Mouse (Mus musculus): Measurements from ENCODE around the gene Gm4881. TPM values are rescaled to one million over a fixed set of nuclear protein-coding genes. Genes with fewer than 3 reads are reported as not detected.

Gm4881 gene
- polyA plus RNA-seq, 1 experiment from 2014 or later: 2.2 TPM

GRCm38 (mm10) chr7:24967966-24968365 lies 23.7 kb upstream of the Gm4881 start:
- Histone ChIP-seq H3K9ac (ENCODE audit: low read length) (no peak overlapping the region), H3K9me3 (ENCODE audit: control insufficient read depth, low read length) (no peaks in the 10 kb centered on the region), H3K4me2 (no peak overlapping the region), H3K36me3 (ENCODE audit: control insufficient read depth, insufficient read depth, low read length) (no peaks in the 10 kb centered on the region; the same call in 1 of the 2 replicates), H3K27ac (ENCODE audit: low read depth, low read length) (no peak overlapping the region), H3K27me3 (ENCODE audit: control insufficient read depth, insufficient read depth, low read length) (no peaks in the 10 kb centered on the region), H3K4me1 (ENCODE audit: control insufficient read depth, insufficient read depth, low read length) (peaks cover 5% of the 10 kb centered on the region; the same call in 1 of the 2 replicates), H3K4me3 (ENCODE audit: low read depth, low read length) (no peak overlapping the region)
- DNase-seq (ENCODE audit: low spot score, missing footprints) (no peak), ATAC-seq (ENCODE audit: low FRiP score) (no peak)
- 86% methylated on average over 8 of the region's 8 CpGs for WGBS

DNA sequence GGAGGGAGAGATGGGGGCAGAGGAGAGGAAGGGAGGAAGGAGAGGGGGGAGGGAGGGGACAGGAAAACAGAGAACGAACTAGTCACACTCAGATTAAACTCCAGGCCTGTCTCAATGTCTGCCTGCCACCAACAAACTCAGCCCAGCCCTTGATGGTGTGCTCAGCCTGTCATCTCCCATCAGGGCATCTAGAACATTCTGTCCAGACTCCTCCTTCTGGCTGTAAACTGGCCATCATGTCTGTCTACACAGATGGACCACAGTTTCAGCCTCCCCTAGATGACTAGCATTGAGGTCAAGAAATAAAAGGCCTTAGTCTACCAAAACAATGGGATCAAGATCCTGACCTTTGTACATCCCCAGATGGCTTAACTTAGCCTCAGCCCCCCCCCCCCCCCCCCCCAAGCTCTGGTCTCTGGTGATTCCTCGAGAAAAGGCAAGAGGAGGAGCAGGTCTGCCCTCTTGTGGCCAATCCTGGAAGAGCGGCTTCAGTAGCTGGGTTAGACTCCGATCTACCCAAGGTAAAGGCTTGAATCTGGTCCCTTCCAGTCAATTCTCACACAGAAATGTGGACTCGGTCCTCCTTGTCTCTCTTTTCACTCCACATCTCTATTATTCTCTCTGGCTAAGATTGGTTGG lies 20.7 kb upstream of the Gm4881 start:
- WGBS: 5% methylated on average over 5 of the region's 5 CpGs
- H3K9me3 ChIP-seq (ENCODE audit: control insufficient read depth, low read length): no peaks in the 10 kb centered on the region
- ATAC-seq (ENCODE audit: low FRiP score): peak; percentile 55
- H3K4me2 ChIP-seq: no peak overlapping the region
- no peaks in the 10 kb centered on the region for H3K4me1 ChIP-seq (ENCODE audit: control insufficient read depth, insufficient read depth, low read length)
- H3K9ac ChIP-seq (ENCODE audit: low read length): no peak overlapping the region
- DNase-seq (ENCODE audit: low spot score, missing footprints): peak; percentile 100
- no peaks in the 10 kb centered on the region; the same call in 1 of the 2 replicates for H3K36me3 ChIP-seq (ENCODE audit: control insufficient read depth, insufficient read depth, low read length)
- no peak overlapping the region for H3K27ac ChIP-seq (ENCODE audit: low read depth, low read length)
- no peaks in the 10 kb centered on the region for H3K27me3 ChIP-seq (ENCODE audit: control insufficient read depth, insufficient read depth, low read length)
- H3K4me3 ChIP-seq (ENCODE audit: low read depth, low read length): no peak overlapping the region

DNA sequence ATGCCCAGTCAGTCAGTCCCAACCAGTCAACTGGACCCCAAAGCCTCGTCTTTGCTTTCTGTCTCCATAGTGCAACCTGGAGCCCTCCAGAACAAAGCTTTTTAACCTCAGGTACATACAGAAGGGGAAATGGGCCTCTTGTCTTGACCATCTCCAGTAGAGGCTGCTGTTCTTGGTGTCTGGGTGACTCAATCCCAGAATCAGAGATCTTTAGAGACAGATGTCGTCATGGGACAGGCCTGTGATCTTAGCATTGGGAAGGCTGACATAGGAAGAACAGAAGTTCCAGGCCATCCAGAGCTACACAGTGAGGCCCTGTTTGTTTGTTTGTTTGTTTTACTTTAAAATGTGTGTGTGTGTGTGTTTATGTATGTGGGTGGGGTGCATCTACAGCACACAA lies 20.0 kb upstream of the Gm4881 start:
- Histone ChIP-seq H3K4me2 (no peak overlapping the region), H3K4me1 (ENCODE audit: control insufficient read depth, insufficient read depth, low read length) (no peaks in the 10 kb centered on the region), H3K27me3 (ENCODE audit: control insufficient read depth, insufficient read depth, low read length) (no peaks in the 10 kb centered on the region), H3K4me3 (ENCODE audit: low read depth, low read length) (no peak overlapping the region), H3K27ac (ENCODE audit: low read depth, low read length) (no peak overlapping the region), H3K9me3 (ENCODE audit: control insufficient read depth, low read length) (no peaks in the 10 kb centered on the region), H3K9ac (ENCODE audit: low read length) (no peak overlapping the region), H3K36me3 (ENCODE audit: control insufficient read depth, insufficient read depth, low read length) (no peaks in the 10 kb centered on the region; the same call in 1 of the 2 replicates)
- ATAC-seq (ENCODE audit: low FRiP score) (no peak), DNase-seq (ENCODE audit: low spot score, missing footprints) (no peak)
- WGBS: 81% methylated on average over 2 of the region's 2 CpGs

DNA sequence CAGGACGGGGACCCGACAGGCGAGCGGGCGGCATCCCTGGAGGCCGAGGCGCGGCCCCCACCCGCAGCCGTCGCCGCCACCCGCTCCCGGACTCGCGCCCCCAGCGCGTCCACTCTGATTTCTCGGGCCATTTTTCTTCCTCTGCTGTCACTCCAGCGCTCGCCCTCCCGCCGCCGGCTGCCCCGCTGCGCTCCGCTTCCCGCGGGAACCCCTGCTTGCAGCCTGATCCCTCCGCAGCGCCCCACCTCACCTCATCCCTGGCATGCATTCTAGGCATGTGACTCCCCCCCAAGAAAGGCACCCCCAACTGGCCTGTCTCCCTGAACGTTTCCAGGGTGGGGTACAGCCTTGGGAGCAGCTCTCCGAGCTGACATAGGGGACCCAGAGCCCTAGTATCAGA lies 10.9 kb upstream of the Gm4881 start:
- peak overlapping the region; percentile 34 for H3K4me3 ChIP-seq (ENCODE audit: low read depth, low read length)
- peak overlapping the region; percentile 55 for H3K4me2 ChIP-seq
- H3K9me3 ChIP-seq (ENCODE audit: control insufficient read depth, low read length): no peaks in the 10 kb centered on the region
- peaks cover 18% of the 10 kb centered on the region for H3K4me1 ChIP-seq (ENCODE audit: control insufficient read depth, insufficient read depth, low read length)
- H3K27me3 ChIP-seq (ENCODE audit: control insufficient read depth, insufficient read depth, low read length): peaks cover 40% of the 10 kb centered on the region
- DNase-seq (ENCODE audit: low spot score, missing footprints) (peak; percentile 80), ATAC-seq (ENCODE audit: low FRiP score) (no peak)
- peak overlapping the region; percentile 46 for H3K9ac ChIP-seq (ENCODE audit: low read length)
- H3K27ac ChIP-seq (ENCODE audit: low read depth, low read length): no peak overlapping the region
- H3K36me3 ChIP-seq (ENCODE audit: control insufficient read depth, insufficient read depth, low read length): no peaks in the 10 kb centered on the region
- WGBS: 3% methylated on average over 23 of the region's 33 CpGs

- Histone ChIP-seq H3K4me1 (ENCODE audit: control insufficient read depth, insufficient read depth, low read length) (peaks cover 25% of the 10 kb centered on the region), H3K27ac (ENCODE audit: low read depth, low read length) (no peak overlapping the region), H3K9ac (ENCODE audit: low read length) (peak overlapping the region; percentile 58), H3K4me3 (ENCODE audit: low read depth, low read length) (peak overlapping the region; percentile 34), H3K4me2 (peak overlapping the region; percentile 55), H3K27me3 (ENCODE audit: control insufficient read depth, insufficient read depth, low read length) (peaks cover 45% of the 10 kb centered on the region), H3K36me3 (ENCODE audit: control insufficient read depth, insufficient read depth, low read length) (no peaks in the 10 kb centered on the region), H3K9me3 (ENCODE audit: control insufficient read depth, low read length) (no peaks in the 10 kb centered on the region)
- no peak for ATAC-seq (ENCODE audit: low FRiP score)
- peak; percentile 92 for DNase-seq (ENCODE audit: low spot score, missing footprints)
- WGBS: 2% methylated on average over 30 of the region's 30 CpGs
These were observed 10.2 kb upstream of the Gm4881 start for GRCm38 (mm10) chr7:24954450-24954849.

DNA sequence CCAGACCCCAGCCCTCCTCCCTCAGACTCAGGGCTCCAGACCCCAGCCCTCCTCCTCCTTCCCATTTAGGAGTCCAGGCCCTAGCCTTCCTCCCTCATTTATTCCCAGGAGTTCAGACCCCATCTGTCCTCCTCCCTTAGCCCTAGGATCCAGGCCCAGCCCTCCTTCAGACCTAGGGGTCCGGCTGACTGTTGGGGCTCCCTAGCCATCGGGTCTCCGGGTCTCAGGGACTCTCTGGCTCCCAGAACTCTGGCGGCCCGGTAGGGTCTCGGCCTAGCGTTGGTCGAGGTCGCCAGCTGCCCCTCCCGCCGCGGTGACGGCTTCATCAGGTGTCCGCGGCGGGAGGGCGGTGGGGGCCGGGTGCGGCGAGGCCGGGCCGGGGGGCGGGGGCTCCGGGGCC lies 9.7 kb upstream of the Gm4881 start:
- peak overlapping the region; percentile 58 for H3K9ac ChIP-seq (ENCODE audit: low read length)
- DNase-seq (ENCODE audit: low spot score, missing footprints) (peak; percentile 91), ATAC-seq (ENCODE audit: low FRiP score) (no peak)
- H3K36me3 ChIP-seq (ENCODE audit: control insufficient read depth, insufficient read depth, low read length): no peaks in the 10 kb centered on the region
- peaks cover 29% of the 10 kb centered on the region for H3K4me1 ChIP-seq (ENCODE audit: control insufficient read depth, insufficient read depth, low read length)
- no peak overlapping the region for H3K27ac ChIP-seq (ENCODE audit: low read depth, low read length)
- H3K4me3 ChIP-seq (ENCODE audit: low read depth, low read length): peak overlapping the region; percentile 34
- no peaks in the 10 kb centered on the region for H3K9me3 ChIP-seq (ENCODE audit: control insufficient read depth, low read length)
- peak overlapping the region; percentile 55 for H3K4me2 ChIP-seq
- peaks cover 50% of the 10 kb centered on the region for H3K27me3 ChIP-seq (ENCODE audit: control insufficient read depth, insufficient read depth, low read length)
- 0% methylated on average over 24 of the region's 24 CpGs for WGBS

DNA sequence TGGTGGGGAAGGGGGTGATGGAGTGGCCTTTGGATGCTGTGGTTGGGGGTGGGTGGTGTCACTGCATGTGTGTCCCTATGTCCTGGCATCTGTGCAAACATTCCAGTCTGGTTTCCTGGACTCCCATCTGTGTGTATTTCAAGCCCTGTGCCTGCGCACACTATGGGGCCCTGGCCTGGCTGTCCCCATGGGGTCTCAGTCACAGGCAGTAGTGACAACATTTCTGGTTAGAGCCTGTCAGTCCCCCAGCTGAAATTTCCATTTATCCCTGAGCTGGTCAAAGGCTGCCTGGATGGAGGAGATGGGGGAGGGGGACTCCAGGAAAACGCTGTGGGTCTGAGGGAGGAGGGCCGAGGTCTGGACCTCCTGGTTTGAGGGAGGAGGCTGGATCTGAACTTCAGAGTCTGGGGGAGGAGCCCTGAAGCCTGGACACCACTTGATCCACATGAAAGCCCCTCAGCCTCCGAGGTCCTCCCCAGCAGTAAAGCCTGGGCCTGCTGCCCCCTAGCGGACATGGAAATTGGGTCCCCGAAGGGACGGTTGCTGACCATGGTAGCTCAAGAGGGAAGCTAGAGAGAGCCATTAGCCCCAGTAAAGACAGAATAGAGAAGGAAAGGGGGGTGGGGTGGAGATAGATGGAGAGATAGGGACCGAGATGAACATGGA lies 5.8 kb upstream of the Gm4881 start:
- peaks cover 80% of the 10 kb centered on the region for H3K27me3 ChIP-seq (ENCODE audit: control insufficient read depth, insufficient read depth, low read length)
- DNase-seq (ENCODE audit: low spot score, missing footprints): peak; percentile 100
- H3K4me1 ChIP-seq (ENCODE audit: control insufficient read depth, insufficient read depth, low read length): peaks cover 31% of the 10 kb centered on the region
- no peak overlapping the region for H3K4me2 ChIP-seq
- H3K36me3 ChIP-seq (ENCODE audit: control insufficient read depth, insufficient read depth, low read length): no peaks in the 10 kb centered on the region
- 2% methylated on average over 8 of the region's 8 CpGs for WGBS
- H3K9me3 ChIP-seq (ENCODE audit: control insufficient read depth, low read length): no peaks in the 10 kb centered on the region
- ATAC-seq (ENCODE audit: low FRiP score): peak; percentile 80
- H3K9ac ChIP-seq (ENCODE audit: low read length): no peak overlapping the region
- peak overlapping the region; percentile 40; the same call in 1 of the 2 replicates for H3K27ac ChIP-seq (ENCODE audit: low read depth, low read length)
- no peak overlapping the region for H3K4me3 ChIP-seq (ENCODE audit: low read depth, low read length)

DNA sequence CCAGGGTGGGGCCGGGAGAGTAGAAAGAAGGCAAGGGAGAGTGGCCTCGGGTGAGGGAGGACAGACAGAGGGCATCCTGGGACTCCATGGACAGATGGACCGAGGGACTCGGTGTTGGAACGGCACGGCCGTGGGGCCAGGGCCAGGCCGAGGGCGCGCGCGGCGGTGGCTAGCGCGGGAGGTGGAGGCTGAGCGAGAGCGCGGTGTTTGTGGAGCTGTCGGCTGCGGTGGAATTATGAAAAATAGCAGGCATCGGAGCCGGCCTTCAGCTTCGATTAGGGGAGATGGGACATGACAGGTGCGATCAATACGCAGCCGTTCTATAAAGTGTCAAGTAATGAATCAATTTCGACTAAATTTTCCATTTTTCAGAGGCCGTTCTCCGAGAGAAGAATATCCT lies 4.5 kb upstream of the Gm4881 start:
- no peaks in the 10 kb centered on the region for H3K36me3 ChIP-seq (ENCODE audit: control insufficient read depth, insufficient read depth, low read length)
- H3K4me1 ChIP-seq (ENCODE audit: control insufficient read depth, insufficient read depth, low read length): peaks cover 31% of the 10 kb centered on the region
- peak overlapping the region; percentile 10; the same call in 1 of the 2 replicates for H3K4me3 ChIP-seq (ENCODE audit: low read depth, low read length)
- DNase-seq (ENCODE audit: low spot score, missing footprints) (peak; percentile 91), ATAC-seq (ENCODE audit: low FRiP score) (no peak)
- H3K27ac ChIP-seq (ENCODE audit: low read depth, low read length): no peak overlapping the region
- H3K27me3 ChIP-seq (ENCODE audit: control insufficient read depth, insufficient read depth, low read length): peaks cover 83% of the 10 kb centered on the region
- WGBS: 3% methylated on average over 29 of the region's 29 CpGs
- no peaks in the 10 kb centered on the region for H3K9me3 ChIP-seq (ENCODE audit: control insufficient read depth, low read length)
- H3K9ac ChIP-seq (ENCODE audit: low read length): no peak overlapping the region; the same call in 1 of the 2 replicates
- H3K4me2 ChIP-seq: peak overlapping the region; percentile 23; the same call in 1 of the 2 replicates

DNA sequence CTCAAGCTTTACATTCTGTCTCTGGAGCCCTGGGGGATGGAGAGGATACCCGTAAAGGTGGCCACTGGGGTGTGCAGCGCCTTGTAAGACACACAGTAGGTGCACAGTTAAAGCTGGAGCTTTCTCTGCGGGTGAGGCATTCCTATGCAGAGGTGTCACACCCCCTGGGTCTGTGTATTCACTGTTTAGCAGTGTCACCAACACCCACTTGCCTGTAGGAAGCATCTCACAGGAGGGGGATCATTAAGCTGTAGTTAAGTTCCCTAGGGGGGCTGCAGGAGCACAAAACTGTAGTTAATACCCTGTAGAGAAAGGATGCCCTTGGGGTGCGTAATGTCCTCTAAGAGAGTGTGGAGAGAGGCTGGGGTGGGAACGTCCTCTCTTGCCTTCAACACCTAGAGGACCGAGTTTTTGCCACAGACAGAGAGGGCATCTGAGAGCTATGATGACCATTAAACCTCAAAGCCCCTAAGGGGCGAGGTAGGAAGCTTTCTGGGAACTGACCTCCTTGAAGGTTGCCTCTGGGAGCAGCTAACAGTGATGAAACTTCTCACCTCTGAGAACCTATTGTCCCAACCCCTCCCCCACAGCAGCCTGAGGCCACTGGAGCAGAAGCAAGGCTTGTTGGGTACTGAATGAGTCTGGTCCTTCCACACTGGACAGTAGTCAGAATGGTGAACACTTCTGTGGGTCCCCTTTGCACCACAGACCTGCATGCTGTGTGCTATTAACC lies 3.2 kb upstream of the Gm4881 start:
- H3K4me2 ChIP-seq: no peak overlapping the region
- H3K36me3 ChIP-seq (ENCODE audit: control insufficient read depth, insufficient read depth, low read length): no peaks in the 10 kb centered on the region
- ATAC-seq (ENCODE audit: low FRiP score) (no peak), DNase-seq (ENCODE audit: low spot score, missing footprints) (peak; percentile 86)
- no peak overlapping the region for H3K4me3 ChIP-seq (ENCODE audit: low read depth, low read length)
- no peak overlapping the region for H3K9ac ChIP-seq (ENCODE audit: low read length)
- H3K27ac ChIP-seq (ENCODE audit: low read depth, low read length): no peak overlapping the region
- peaks cover 31% of the 10 kb centered on the region for H3K4me1 ChIP-seq (ENCODE audit: control insufficient read depth, insufficient read depth, low read length)
- WGBS: 2% methylated on average over 7 of the region's 7 CpGs
- H3K9me3 ChIP-seq (ENCODE audit: control insufficient read depth, low read length): no peaks in the 10 kb centered on the region
- peaks cover 84% of the 10 kb centered on the region for H3K27me3 ChIP-seq (ENCODE audit: control insufficient read depth, insufficient read depth, low read length)

Data from midbrain, embryonic 11.5 days (tissue).